Mouse (Mus musculus) ovary, postnatal 10 days (tissue): ENCODE measurements around the gene Slc41a2.

Experiments
- DNase-seq: peaks from one replicate; pipeline ENCODE4 v3.0.0; 2022; ENCODE audit warnings: low spot score

Slc41a2 gene

DNA sequence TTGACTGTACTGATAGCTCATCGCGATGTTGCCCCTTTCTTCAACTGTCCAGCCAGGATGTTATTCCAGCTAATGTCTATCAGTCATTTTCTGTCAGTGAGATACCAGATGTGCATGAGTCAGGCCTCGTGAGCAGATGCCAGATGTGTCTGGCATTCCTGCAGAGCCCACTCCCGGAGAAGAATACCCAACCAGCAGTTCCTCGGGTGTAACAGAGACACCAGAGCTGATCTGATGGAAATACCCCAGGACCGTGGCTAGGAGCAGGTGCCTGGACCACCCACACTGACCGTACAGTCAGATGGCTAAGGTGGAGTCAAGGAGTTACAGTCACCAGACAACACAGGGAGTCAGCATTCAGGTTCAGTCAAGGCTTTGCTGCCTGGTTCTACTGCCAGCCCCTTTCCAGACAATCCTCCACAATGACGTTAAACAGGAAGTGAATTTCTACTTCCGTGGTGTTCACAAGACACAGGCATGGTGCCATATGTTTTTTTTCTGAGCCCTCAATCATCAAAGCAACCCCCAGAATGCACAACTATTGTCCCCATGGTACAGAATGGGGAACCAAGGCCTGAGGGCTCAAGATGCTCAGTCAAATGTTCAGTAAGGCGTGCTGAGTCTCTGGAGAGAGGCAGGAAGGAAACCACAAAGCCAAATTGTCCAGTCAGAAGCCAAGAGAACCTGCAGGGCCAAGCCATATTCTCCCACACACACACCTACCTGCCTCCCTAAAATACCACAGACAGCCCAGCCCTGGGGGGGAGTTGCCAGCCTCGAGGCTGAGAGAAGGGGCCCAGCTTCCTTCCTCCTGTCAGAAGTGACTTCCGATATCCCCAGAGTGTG lies 153.8 kb downstream of the Slc41a2 start:
- DNase-seq = no peak

DNA sequence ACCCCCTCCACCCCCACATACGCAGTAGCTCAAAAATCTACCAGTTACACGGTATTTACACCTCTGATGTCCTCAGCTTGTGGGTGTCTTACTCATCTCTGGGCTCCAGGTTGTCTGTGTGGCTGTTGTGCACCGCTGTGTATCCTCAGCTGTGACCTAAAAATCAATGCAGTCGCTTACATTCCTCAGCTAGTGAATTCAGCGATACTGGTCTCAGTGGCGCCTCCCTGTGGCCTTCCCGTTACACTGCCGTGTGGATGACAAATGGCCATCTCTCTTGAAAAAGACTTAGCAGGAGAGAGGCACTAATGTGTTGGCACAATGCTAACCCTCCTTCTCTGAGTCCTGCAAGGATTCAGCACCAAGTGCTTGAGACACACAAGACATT lies 155.1 kb downstream of the Slc41a2 start:
- DNase-seq = no peak

DNA sequence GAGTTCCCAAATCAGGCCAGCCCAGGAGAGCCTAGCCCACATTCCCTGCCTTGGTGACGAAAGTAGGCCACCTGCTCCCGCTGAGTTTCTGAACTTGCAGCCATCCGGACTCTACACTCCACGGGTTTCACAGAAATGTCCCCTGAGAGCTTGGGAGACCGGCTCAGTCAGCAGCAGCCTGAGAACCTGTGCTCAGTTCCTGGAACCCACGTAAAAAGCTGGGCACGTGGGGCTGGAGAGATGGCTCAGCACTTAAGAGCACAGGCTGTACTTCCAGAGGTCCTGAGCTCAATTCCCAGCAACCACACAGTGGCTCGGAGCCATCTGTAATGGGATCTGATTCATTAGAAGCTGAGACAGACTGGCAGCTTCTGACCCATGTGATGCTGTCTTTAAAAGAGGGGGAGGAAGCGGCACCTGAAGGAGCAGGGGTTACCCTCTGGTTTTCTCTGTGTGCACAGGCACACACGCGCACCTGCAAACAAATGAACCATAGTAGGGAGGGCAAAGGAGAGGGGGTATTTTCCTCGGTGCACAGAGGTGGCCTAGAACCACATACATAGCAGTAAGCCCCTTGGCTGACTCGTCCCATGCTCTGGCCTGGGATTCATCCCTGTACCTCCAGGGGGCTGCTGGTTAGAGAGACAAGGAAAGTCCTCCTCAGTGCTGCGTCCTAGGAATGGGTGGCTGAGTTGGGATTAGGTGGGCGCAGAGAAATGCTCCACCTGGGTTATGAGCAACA lies 155.7 kb downstream of the Slc41a2 start:
- no peak for DNase-seq
